Mouse (Mus musculus) megakaryocyte, embryonic 14.5 days (primary cell): ENCODE data around the gene Filip1l. TPM values are rescaled to one million over a fixed set of nuclear protein-coding genes. Genes with fewer than 3 reads are reported as not detected.

ENCODE experiments used
- H3K27me3 ChIP-seq: replicated peaks from 2 replicates; pipeline ENCODE3; 2012; ENCODE audit warnings: inconsistent platforms
- H3K36me3 ChIP-seq: replicated peaks from 2 replicates; pipeline ENCODE3; 2012; ENCODE audit warnings: low read length, inconsistent platforms, mixed read lengths
- H3K4me1 ChIP-seq: 2 replicates; pipeline ENCODE4 v1.6.1; 2012; ENCODE audit warnings: inconsistent platforms
- H3K4me3 ChIP-seq: replicated peaks from 2 replicates; pipeline ENCODE3; 2012; ENCODE audit warnings: moderate library complexity, mild to moderate bottlenecking, inconsistent platforms
- H3K9me3 ChIP-seq: 2 replicates; pipeline ENCODE4 v1.6.1; 2012; ENCODE audit warnings: inconsistent platforms
- FLI1 ChIP-seq: IDR thresholded peaks from 2 replicates; pipeline ENCODE4 v1.6.1; 2012; ENCODE audit warnings: low read length, inconsistent platforms, mixed read lengths
- GATA1 ChIP-seq: IDR thresholded peaks from 3 replicates; pipeline ENCODE4 v1.6.1; 2012; ENCODE audit warnings: mixed read lengths, low read length, inconsistent platforms, borderline replicate concordance
- polyA plus RNA-seq: library from polyadenylated mRNA; stranded (reverse); fragments of >175 nt; gene quantifications from 2 replicates; pipeline ENCODE4 v1.2.3, GENCODE M21; 2012; ENCODE audit warnings: low replicate concordance; ENCODE audit not compliant: insufficient read depth

Filip1l gene
- polyA plus RNA-seq, 1 experiment, result 1.7 TPM

DNA sequence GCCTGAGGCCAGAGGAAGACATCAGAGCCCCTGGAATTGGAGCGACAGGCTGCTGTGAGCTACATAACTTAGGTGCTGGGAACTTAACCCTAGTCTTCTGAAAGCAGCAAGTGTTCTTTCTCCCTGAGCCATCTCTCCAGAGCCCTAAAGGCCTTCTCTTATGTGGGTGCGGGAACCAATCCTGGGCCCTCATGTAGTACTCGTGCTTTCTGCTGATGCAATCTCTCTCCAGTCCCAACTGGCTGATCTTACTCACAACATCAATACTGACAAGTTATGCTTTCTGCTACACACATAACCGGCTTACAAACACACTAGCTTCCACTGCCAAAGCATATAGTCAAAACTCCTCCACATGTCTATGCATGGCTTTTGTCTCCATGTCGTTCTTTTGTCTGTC lies 133.4 kb downstream of the Filip1l start:
- TF ChIP-seq FLI1 (no peak), GATA1 (no peak)
- peaks cover 49% of the 10 kb centered on the region for H3K4me1 ChIP-seq

DNA sequence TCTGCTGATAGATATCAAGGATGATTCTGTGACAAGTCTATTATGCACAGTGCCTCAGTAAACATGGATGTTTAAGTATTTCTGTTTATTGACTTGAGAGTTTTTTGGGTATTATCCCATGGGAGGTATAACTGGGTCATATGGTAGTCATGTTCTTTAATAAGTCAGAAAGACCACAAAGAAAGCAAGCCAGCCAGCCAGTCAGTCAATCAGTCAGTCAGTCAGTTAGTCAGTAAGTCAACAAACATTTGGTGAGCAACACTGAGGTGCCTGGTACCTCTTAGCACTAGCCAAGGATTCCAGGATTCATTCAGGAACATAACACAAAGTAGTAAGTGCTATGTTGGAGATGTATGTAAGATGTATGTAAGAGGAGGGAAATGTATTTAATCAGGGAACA lies 135.8 kb downstream of the Filip1l start:
- H3K36me3 ChIP-seq, result no peaks in the 10 kb centered on the region
- no peak overlapping the region for H3K4me3 ChIP-seq
- H3K27me3 ChIP-seq, result no peaks in the 10 kb centered on the region
- peaks cover 34% of the 10 kb centered on the region for H3K4me1 ChIP-seq
- TF ChIP-seq FLI1, result no peak
- TF ChIP-seq GATA1, result no peak
- no peaks in the 10 kb centered on the region for H3K9me3 ChIP-seq

More for the DNA sequence above, 133.4 kb downstream of the Filip1l start:
- Histone ChIP-seq H3K27me3 (no peaks in the 10 kb centered on the region), H3K36me3 (no peaks in the 10 kb centered on the region), H3K4me3 (no peak overlapping the region), H3K9me3 (no peaks in the 10 kb centered on the region)

DNA sequence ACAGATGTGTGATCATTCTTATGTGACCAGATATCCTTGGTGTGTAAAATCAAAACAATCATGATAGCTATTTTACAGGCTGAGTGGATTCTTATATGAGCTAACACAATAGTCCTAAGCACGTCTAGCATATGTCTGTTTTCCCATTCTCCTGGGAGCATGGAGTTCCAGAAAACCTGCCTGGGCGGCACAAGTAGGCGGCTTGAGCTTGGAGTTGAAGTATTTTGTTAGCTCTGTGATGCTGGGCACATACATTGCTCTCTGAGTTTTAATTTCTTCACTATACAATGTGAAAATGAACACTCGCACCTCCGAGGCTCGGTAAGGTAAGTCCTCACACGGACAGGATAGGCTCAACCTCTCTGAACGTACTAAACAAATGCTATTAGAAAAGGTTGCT lies 137.8 kb downstream of the Filip1l start:
- Histone ChIP-seq H3K36me3 (no peaks in the 10 kb centered on the region), H3K9me3 (no peaks in the 10 kb centered on the region), H3K27me3 (no peaks in the 10 kb centered on the region), H3K4me1 (peaks cover 22% of the 10 kb centered on the region), H3K4me3 (no peak overlapping the region)
- no peak for TF ChIP-seq GATA1
- TF ChIP-seq FLI1, result no peak

DNA sequence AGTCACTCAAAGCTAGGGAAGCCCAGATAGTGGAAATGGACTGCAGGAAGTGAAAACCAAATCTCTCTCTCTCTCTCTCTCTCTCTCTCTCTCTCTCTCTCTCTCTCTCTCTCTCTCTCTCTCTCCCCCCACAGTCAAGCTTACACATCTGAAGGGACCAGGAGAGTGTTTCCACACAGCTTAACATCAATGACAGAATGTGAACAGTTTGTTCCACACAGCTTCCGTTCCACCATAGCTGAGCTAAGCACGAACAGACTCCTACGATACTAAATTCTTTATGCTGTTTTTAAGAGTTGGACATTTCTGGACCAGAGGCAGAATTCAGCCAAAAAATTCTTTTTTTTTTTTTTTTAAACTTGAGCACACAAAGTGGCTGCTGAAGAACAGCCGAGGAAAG lies 139.0 kb downstream of the Filip1l start:
- Histone ChIP-seq H3K4me3 (no peak overlapping the region), H3K9me3 (no peaks in the 10 kb centered on the region), H3K4me1 (peaks cover 19% of the 10 kb centered on the region), H3K36me3 (no peaks in the 10 kb centered on the region), H3K27me3 (no peaks in the 10 kb centered on the region)
- no peak for TF ChIP-seq FLI1
- TF ChIP-seq GATA1, result no peak

DNA sequence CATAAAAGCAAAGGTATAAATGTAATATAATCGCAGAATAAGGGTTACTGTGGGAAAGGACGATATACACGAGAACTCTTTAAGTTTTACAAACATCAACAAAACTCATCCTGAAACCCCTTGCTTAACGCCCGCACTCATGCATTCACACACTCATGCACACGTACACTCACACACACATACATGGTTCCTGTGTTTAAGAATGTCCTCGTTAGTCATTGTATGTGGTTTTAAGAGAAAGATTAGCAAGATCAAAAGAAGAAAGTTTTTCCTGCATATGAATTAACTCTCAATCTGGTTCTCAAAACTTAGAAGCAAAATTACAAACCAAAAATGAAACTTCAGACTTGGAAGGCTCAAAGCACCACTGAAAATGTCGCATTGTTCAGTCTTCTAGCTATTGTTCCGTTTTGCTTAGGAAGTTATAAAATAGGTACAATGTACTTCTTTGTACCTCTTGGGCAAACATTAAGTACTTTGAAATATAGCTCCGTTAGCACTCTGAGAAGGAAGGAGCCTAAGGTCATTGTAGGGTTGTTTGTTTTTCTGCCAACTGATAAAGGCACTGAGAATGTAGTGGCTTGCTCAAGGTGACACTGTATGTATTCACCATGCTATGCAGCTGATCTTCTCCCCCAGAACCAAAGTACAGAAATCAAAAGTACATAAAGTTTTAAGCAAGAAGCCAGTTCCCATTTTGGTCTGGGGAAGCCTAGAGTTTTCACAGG lies 142.7 kb downstream of the Filip1l start:
- Histone ChIP-seq H3K27me3 (no peaks in the 10 kb centered on the region), H3K4me1 (peaks cover 23% of the 10 kb centered on the region), H3K36me3 (no peaks in the 10 kb centered on the region), H3K9me3 (no peaks in the 10 kb centered on the region), H3K4me3 (no peak overlapping the region)
- TF ChIP-seq GATA1 (no peak), FLI1 (no peak)

DNA sequence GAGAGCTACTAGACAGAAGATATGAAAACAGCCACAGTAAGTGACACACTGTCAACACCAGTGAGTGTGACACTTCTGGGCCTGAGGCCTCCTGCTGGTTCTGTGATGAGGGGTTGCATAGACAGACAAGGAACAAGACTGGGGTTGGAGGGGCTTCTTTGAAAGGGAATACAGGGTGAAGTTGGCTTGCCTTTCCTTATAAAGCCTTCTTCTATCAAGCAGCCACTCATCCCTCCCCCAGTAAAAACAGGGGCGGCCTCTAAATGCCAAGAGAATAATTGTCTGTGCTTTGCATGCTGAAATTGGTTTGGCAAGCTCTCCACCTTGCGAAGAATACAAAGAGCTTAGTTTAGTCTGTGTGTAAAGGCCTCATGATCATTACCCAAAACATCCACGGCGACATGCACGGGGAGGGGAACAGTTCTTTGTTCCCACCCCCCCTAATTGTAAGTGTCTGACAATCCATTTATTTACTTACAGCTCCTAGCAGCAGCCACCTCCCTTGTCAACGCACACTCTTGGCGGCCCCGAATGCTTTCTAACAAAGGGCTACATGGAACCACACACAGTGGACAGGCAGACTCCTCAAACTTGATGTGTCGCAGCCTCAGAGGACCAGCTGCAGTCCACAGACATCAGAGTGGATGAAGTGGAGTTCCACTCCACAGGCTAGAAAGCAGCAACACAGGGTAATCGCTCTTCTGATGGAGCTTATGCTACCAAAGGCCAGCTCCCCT lies 143.7 kb downstream of the Filip1l start:
- peaks cover 30% of the 10 kb centered on the region for H3K4me1 ChIP-seq
- TF ChIP-seq GATA1, result no peak
- TF ChIP-seq FLI1, result no peak
- H3K4me3 ChIP-seq, result no peak overlapping the region
- no peaks in the 10 kb centered on the region for H3K9me3 ChIP-seq
- H3K27me3 ChIP-seq, result no peaks in the 10 kb centered on the region
- H3K36me3 ChIP-seq, result no peaks in the 10 kb centered on the region

DNA sequence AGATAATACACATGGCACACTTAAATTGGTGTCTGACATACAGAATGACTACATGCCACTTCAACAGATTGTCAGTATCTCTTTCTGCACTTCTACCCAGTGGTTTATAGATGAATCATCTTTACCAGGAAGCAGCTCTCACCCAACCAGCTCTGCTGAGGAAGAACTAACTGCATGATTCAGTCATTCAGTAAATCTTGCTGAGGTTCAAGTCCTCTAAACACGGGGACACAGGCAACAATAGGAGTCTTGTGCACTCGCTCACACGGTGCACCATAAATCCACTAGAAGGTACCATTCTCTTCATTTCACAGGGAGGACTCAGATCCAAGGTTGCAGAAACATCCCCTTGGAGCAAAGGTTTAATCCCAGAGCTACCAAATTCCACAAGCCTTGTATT lies 148.0 kb downstream of the Filip1l start:
- Histone ChIP-seq H3K4me3 (peak overlapping the region; percentile 1), H3K27me3 (no peaks in the 10 kb centered on the region)

DNA sequence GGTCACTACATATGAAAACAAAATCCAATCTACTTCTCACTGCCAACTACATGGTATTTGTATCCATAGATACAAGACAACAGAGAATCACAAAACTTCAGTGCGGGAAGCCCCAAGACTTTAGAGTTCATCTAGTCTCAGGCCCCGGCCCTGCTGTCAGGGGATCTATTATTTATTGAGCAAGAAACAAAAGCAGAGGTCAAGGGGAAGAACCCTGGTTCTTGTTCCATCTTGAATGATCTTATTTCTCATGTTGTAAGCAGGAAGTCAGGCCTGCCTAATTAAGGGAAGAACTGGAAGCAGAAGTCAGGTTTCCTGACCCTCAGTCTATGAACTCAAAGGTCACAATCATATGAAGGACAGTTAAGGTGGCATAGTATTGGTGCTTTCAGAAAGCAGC lies 149.3 kb downstream of the Filip1l start:
- Histone ChIP-seq H3K27me3 (no peaks in the 10 kb centered on the region), H3K36me3 (peaks cover under 1% of the 10 kb centered on the region), H3K9me3 (no peaks in the 10 kb centered on the region), H3K4me3 (no peak overlapping the region), H3K4me1 (peaks cover 25% of the 10 kb centered on the region)
- TF ChIP-seq FLI1 (no peak), GATA1 (no peak)

More for the DNA sequence above, 148.0 kb downstream of the Filip1l start:
- no peaks in the 10 kb centered on the region for H3K36me3 ChIP-seq
- TF ChIP-seq GATA1 (no peak), FLI1 (no peak)
- H3K9me3 ChIP-seq, result no peaks in the 10 kb centered on the region
- H3K4me1 ChIP-seq, result peaks cover 35% of the 10 kb centered on the region

DNA sequence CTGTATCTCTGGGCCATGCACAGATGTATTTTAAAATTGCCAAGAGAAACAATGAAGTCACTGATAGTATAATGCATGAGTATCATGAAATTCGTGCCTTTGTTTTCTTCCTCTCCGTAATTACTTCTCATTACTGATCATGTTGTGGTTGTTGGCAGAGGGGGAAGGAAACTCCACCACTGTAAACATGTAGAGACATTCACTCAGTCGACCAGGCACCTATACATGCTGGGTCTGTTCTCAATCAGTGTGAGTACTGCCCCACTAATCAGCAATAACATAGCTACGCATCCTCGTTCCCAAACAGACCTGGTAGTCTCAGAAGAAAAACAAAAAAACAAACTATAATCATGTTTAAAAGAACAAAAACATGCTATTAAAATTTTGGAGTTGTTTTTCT lies 149.9 kb downstream of the Filip1l start:
- Histone ChIP-seq H3K4me3 (no peak overlapping the region), H3K9me3 (no peaks in the 10 kb centered on the region), H3K36me3 (peaks cover 5% of the 10 kb centered on the region), H3K4me1 (peaks cover 25% of the 10 kb centered on the region), H3K27me3 (no peaks in the 10 kb centered on the region)
- TF ChIP-seq FLI1 (no peak), GATA1 (no peak)

DNA sequence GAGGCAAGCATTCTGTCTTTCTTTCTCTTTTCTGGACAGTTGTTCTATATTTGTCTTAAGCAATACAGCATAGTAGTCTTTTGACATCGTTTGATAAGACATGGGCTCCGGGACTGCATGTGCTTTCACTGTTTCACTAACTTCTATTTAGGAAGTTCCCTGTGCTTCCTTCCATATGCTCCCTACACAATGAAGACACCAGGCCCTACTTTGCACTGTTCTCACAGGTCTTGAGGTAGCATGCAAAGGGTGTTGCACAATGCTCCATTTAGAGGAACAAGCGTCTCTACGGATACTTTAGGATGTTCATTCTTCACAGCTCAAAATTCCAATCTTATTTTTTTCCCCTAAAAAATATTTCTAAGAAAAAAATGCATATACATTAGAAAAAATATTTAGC lies 151.8 kb downstream of the Filip1l start:
- peaks cover 5% of the 10 kb centered on the region for H3K36me3 ChIP-seq
- H3K4me1 ChIP-seq, result peaks cover 28% of the 10 kb centered on the region
- H3K9me3 ChIP-seq, result no peaks in the 10 kb centered on the region
- no peak for TF ChIP-seq GATA1
- no peak for TF ChIP-seq FLI1
- H3K4me3 ChIP-seq, result no peak overlapping the region
- no peaks in the 10 kb centered on the region for H3K27me3 ChIP-seq
